Mouse (Mus musculus) macrophage (primary cell): ENCODE data around the gene Stk16. TPM values are rescaled to one million over a fixed set of nuclear protein-coding genes. Genes with fewer than 3 reads are reported as not detected.
A peak's percentile ranks its signal among the peaks of the same experiment; 100 is the strongest.

Source experiments
- H3K27ac ChIP-seq: fragments of 350-480 bp; formaldehyde crosslinking; 2 replicates; pipeline ENCODE4 v1.9.0; 2021
- H3K36me3 ChIP-seq: fragments of 350-480 bp; formaldehyde crosslinking; 2 replicates; pipeline ENCODE4 v1.9.0; 2021; ENCODE audit errors: inconsistent target
- H3K4me3 ChIP-seq: fragments of 350-480 bp; formaldehyde crosslinking; 2 replicates; pipeline ENCODE4 v1.9.0; 2021; ENCODE audit errors: inconsistent target
- H3K79me2 ChIP-seq: fragments of 350-480 bp; formaldehyde crosslinking; 2 replicates; pipeline ENCODE4 v1.9.0; 2021; ENCODE audit errors: inconsistent target
- WGBS: methylation state at CpG from one replicate; pipeline ENCODE4 v1.1.7; 2026; ENCODE audit warnings: inconsistent platforms; ENCODE audit not compliant: missing documents; 5-methylcytosine and 5-hydroxymethylcytosine counted together
- polyA plus RNA-seq: library from polyadenylated mRNA; stranded (reverse); fragments of 250-400 nt; gene quantifications from 3 replicates; pipeline ENCODE4 v1.2.4, GENCODE M21; 2018; ENCODE audit warnings: inconsistent platforms

The Stk16 gene
- polyA plus RNA-seq, 1 experiment from 2014 or later = 31.1 TPM

DNA sequence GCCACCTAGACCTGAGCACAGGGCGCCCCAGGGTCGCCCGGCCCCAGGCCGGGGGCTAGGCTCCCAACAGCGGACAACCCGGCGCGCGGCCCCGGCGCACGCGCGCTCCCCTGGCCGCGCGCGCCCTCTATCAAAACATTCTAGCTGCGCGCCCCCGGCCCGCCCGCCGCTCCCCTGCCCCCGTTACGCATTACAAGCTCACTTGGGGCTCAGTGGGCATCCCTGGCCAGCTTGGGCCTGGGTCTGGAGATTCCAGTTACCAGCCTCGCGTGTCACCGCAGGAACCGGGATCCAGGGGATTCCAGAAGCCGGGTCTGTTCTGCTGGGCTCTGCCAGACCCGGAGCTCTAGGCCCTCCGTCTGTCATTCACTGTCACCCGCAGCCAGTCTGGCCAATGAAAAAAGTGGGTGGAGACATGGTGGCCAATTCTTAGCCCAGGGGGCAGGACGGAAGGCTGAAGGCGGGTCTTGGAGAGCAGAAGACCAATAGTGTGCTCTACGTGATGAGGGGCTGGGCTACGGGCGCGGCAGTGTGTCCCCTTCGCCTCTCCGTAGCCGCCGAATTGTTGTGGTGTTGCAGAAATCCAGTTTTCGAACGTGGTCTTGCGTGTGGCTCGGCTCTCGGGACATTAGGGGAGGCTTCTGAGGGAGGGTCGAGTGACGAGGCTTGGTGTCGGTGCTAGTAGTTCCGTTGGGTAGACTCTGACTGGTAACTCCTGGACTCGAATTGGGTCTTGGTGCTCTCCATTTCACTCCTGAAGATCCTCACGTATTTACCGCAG lies 18.8 kb upstream of the Stk16 start, which contains the start of the genes Ankzf1 and Atg9a:
Ankzf1 (plus strand) TSS at position 530 of the 781 bp plus-strand sequence.
Atg9a (minus strand) TSS at position 575 of the 781 bp plus-strand sequence.
- WGBS = under 1% methylated on average over 56 of the region's 56 CpGs
- peaks cover 14% of the 10 kb centered on the region; the same call in 1 of the 2 replicates for H3K79me2 ChIP-seq

GRCm38 (mm10) chr1:75192452-75192851 lies 18.2 kb upstream of the Stk16 start:
- H3K36me3 ChIP-seq = peaks cover 16% of the 10 kb centered on the region
- peak overlapping the region; percentile 85 for H3K27ac ChIP-seq
- peak overlapping the region; percentile 88 for H3K4me3 ChIP-seq
- under 1% methylated on average over 19 of the region's 19 CpGs for WGBS
- peaks cover 14% of the 10 kb centered on the region; the same call in 1 of the 2 replicates for H3K79me2 ChIP-seq

More for the DNA sequence above, 18.8 kb upstream of the Stk16 start, which contains the start of the genes Ankzf1 and Atg9a:
- Histone ChIP-seq H3K27ac (peak within 1 kb of the TSS; percentile 85), H3K36me3 (peaks cover 19% of the 10 kb centered on the region; the same call in 1 of the 2 replicates), H3K4me3 (peak within 1 kb of the TSS; percentile 88)

DNA sequence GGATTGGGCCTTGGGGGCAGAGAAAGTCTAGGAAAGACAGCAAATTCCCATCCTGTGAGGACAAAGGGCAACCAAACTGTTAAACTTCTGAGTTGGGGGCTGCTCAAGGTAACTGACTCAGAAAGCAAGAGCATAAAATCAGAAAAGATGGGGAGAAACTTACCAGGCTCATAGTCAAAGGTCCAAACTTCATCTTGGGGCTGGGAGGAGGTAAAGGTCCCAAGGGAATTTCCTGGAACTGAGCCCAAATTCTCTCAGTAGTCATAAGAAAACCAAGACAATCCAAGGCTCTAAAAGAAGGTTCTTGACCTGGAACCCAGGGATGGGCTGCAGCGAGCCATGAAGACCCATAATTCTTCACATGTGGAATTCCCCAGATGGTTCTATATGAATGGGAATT lies 9.4 kb upstream of the Stk16 start:
- H3K36me3 ChIP-seq = peaks cover 46% of the 10 kb centered on the region
- no peak overlapping the region for H3K4me3 ChIP-seq
- WGBS = 92% methylated on average over 1 of the region's 1 CpGs
- H3K27ac ChIP-seq = no peak overlapping the region
- H3K79me2 ChIP-seq = no peaks in the 10 kb centered on the region

- H3K27ac ChIP-seq = peak overlapping the region; percentile 38
- peak overlapping the region; percentile 78 for H3K4me3 ChIP-seq
- 24% methylated on average over 32 of the region's 34 CpGs for WGBS
- peaks cover 28% of the 10 kb centered on the region for H3K79me2 ChIP-seq
- H3K36me3 ChIP-seq = 0 out of 2 replicates have a peak, but pooled peaks cover 7% of the 10 kb centered on the region
Observed at GRCm38 (mm10) chr1:75208967-75209678, 1.5 kb upstream of the Stk16 start.

DNA sequence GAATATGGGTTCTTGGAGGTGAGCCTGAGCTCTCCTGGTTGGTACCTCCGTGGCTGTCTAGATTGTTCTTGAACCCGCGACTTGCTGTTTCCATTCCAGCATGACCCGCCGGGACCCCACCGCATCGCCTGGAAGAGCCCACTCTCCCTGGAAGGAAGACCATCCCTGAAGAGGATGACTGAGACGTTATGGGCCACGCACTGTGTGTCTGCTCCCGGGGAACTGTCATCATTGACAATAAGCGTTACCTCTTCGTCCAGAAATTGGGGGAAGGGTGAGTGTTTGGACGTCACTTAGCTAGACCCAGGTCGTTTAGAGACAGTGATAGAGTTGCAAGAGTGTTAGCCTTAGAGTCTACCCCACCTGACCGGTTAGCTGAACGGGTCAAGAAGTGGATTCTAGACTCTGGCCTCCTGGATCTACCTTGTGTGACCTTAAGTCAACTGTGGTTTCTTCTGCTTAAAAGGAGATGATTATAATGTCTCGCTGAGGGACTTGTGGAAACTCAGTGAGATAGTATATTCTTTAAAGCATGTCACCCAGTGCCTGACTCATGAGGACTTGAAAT lies 587 bp downstream of the Stk16 start:
- 8% methylated on average over 17 of the region's 17 CpGs for WGBS
- H3K79me2 ChIP-seq = peaks cover 38% of the 10 kb centered on the region
- peak overlapping the region; percentile 71 for H3K27ac ChIP-seq
- peak overlapping the region; percentile 78 for H3K4me3 ChIP-seq
- peaks cover 20% of the 10 kb centered on the region; the same call in 1 of the 2 replicates for H3K36me3 ChIP-seq

- peaks cover 43% of the 10 kb centered on the region for H3K79me2 ChIP-seq
- H3K27ac ChIP-seq = no peak overlapping the region
- H3K4me3 ChIP-seq = no peak overlapping the region
- H3K36me3 ChIP-seq = peaks cover 21% of the 10 kb centered on the region; the same call in 1 of the 2 replicates
- 52% methylated on average over 4 of the region's 4 CpGs for WGBS
Observed at GRCm38 (mm10) chr1:75212542-75212941, 1.9 kb downstream of the Stk16 start.

DNA sequence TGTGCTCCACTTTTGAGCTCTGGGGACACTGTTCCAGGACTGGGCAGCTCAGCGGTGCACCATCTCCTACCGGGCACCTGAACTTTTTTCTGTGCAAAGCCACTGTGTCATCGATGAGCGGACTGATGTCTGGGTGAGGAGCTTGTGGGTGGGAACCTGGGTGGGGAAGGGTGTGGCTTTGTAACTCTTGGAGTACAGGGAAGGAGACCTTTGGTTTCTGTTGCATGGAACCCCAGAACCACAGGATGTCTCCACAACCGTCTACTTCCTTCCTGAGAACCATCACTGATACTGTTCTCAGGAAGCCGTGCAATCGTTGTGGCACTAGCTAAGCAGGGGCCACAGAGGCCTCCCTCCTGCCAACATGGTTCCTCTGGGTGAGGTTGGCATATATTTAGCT lies 2.5 kb downstream of the Stk16 start:
- Histone ChIP-seq H3K79me2 (peaks cover 48% of the 10 kb centered on the region), H3K36me3 (peaks cover 21% of the 10 kb centered on the region; the same call in 1 of the 2 replicates), H3K4me3 (no peak overlapping the region), H3K27ac (no peak overlapping the region)
- WGBS = 7% methylated on average over 7 of the region's 7 CpGs

DNA sequence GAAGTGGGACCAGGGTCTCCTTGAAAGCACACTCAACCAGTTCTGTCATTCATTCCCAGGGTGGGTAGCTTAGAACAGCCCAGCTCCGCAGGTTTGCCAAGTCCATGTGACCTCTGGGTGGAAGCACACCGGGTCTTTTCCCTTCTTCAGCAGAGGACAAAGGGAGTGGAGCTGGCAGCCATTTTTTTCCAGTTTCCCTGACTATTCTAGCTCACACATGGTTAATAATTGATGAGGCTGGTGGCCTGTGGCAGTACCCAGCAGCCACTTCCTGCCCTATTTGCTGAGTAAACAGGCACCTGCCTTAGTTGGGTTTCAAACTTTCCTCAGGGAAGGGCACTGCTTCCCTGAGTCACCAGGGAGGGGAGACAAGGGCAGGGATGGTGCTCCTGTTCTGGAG lies 3.8 kb downstream of the Stk16 start:
- H3K27ac ChIP-seq = no peak overlapping the region
- peaks cover 58% of the 10 kb centered on the region for H3K79me2 ChIP-seq
- peaks cover 21% of the 10 kb centered on the region; the same call in 1 of the 2 replicates for H3K36me3 ChIP-seq
- H3K4me3 ChIP-seq = no peak overlapping the region
- 70% methylated on average over 2 of the region's 2 CpGs for WGBS

- 33% methylated on average over 5 of the region's 5 CpGs for WGBS
- H3K27ac ChIP-seq = no peak overlapping the region
- peaks cover 58% of the 10 kb centered on the region for H3K79me2 ChIP-seq
- peaks cover 21% of the 10 kb centered on the region; the same call in 1 of the 2 replicates for H3K36me3 ChIP-seq
- H3K4me3 ChIP-seq = no peak overlapping the region
Observed at GRCm38 (mm10) chr1:75214886-75215285, 4.2 kb downstream of the Stk16 start.

- Histone ChIP-seq H3K4me3 (no peak overlapping the region), H3K27ac (no peak overlapping the region), H3K79me2 (peaks cover 57% of the 10 kb centered on the region), H3K36me3 (peaks cover 21% of the 10 kb centered on the region; the same call in 1 of the 2 replicates)
- 73% methylated on average over 9 of the region's 9 CpGs for WGBS
Observed at GRCm38 (mm10) chr1:75215785-75216184, 5.1 kb downstream of the Stk16 start.

- Histone ChIP-seq H3K4me3 (no peak overlapping the region), H3K79me2 (peaks cover 45% of the 10 kb centered on the region), H3K27ac (no peak overlapping the region), H3K36me3 (peaks cover 21% of the 10 kb centered on the region; the same call in 1 of the 2 replicates)
- 69% methylated on average over 11 of the region's 13 CpGs for WGBS
Observed at GRCm38 (mm10) chr1:75216797-75217585, 6.4 kb downstream of the Stk16 start.

- WGBS = 9% methylated on average over 6 of the region's 6 CpGs
- H3K4me3 ChIP-seq = peak overlapping the region; percentile 89
- H3K79me2 ChIP-seq = peaks cover 36% of the 10 kb centered on the region
- H3K27ac ChIP-seq = no peak overlapping the region
- H3K36me3 ChIP-seq = peaks cover 21% of the 10 kb centered on the region; the same call in 1 of the 2 replicates
Observed at GRCm38 (mm10) chr1:75217893-75218226, 7.2 kb downstream of the Stk16 start.

DNA sequence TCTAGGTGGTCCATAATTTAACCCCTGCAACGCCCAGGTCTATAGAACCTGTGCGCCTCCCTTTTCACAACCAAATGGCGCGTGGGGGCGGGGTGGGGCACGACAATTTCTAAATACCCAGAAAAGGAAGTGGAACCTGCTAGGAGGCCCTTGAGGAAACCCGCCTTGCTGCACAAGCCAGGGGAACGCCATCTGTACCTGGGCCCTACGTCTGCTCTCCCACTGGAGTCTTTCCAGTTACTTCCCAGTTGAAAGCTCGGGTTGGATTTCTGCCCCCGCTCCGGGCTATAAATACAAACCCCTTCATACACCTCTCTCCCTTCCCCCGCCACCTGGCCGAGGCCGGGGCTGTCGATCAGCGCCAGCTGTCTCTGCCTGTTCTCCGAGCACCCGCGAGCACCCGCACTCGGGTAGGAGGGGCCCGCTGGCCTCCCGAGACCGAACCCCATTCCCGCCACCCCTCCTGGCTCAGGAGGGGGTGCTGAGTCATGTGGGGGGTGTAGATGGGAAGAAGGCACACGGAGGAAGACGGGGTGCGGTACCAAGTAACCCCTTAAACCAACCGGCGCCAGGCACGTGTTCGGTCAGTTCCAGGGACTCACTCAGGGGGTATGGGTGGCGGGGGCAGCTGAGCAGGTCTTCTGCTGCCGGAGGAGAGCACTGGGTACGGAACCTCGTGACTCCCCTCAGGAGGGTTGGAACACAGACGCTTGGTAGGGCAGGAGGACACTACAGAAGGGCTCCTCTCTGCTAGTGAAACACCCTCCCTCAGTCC lies 7.8 kb downstream of the Stk16 start:
- H3K36me3 ChIP-seq = peaks cover 21% of the 10 kb centered on the region; the same call in 1 of the 2 replicates
- under 1% methylated on average over 37 of the region's 38 CpGs for WGBS
- peaks cover 36% of the 10 kb centered on the region for H3K79me2 ChIP-seq
- H3K27ac ChIP-seq = peak overlapping the region; percentile 62
- H3K4me3 ChIP-seq = peak overlapping the region; percentile 89
